Comparison of ENCODE assay signal across 8 mouse cellular contexts in genomic region chr1:182539023-182539940, GRCm38 (mm10). TPM values are rescaled to one million over a fixed set of nuclear protein-coding genes. Genes with fewer than 3 reads are reported as not detected.
A peak's percentile ranks its signal among the peaks of the same experiment; 100 is the strongest.
DNase-seq lines count a peak whose midpoint lies in the region; ATAC-seq and TF ChIP-seq lines count a peak whose summit lies in the region.

No protein-coding gene starts in this region.

- no peak for TF ChIP-seq EP300 in ES-Bruce4 (IDR thresholded peaks at IDR 0.05; ENCODE audit: insufficient read depth, low read depth, low read length)
- TF ChIP-seq EP300 in liver, embryonic 14.5 days (IDR thresholded peaks at IDR 0.05; ENCODE audit: low read depth) = no peak

- intact Hi-C loops in heart, postnatal 10 days (cut with DNase I) = loop anchor here (1.0 to 5.0 kb wide), 4 partner anchors 22 to 397 kb away; partner anchors contain the start of gene Capn2

- H3K36me3 ChIP-seq in ES-Bruce4 (ENCODE audit: control insufficient read depth, insufficient read depth, low read length, poor library complexity, severe bottlenecking) = no peaks in the 10 kb centered on the region
- no peaks in the 10 kb centered on the region for H3K36me3 ChIP-seq in forebrain, embryonic 12.5 days (replicated peaks)
- H3K36me3 ChIP-seq in liver, embryonic 14.5 days (replicated peaks; ENCODE audit: control insufficient read depth, insufficient read depth, low read depth) = no peaks in the 10 kb centered on the region

- DNase-seq in c-Kit-positive CD71-positive TER-119-negative erythroid progenitor cells, embryonic 14.5 days (ENCODE audit: low read depth) = peak; percentile 71
- DNase-seq in heart, postnatal 10 days = peak; percentile 84 to 89
- peak; percentile 80 to 89 for DNase-seq in kidney, postnatal 36 days
- DNase-seq in liver, embryonic 14.5 days (ENCODE audit: low read depth in 3 of 3, low spot score in 3 of 3) = peak; percentile 49 to 61 (median 57)
- DNase-seq in neural tube, embryonic 10.5 days (ENCODE audit: extremely low spot score, low spot score) = peak; percentile 63
- DNase-seq in telencephalon, adult 2 months (ENCODE audit: low read depth, low spot score) = peak; percentile 87

- H3K27me3 ChIP-seq in ES-Bruce4 (ENCODE audit: control insufficient read depth, insufficient read depth, low read length, poor library complexity, severe bottlenecking) = no peaks in the 10 kb centered on the region
- H3K27me3 ChIP-seq in forebrain, embryonic 12.5 days = 0 out of 2 replicates have a peak, but pooled peaks cover 4% of the 10 kb centered on the region
- H3K27me3 ChIP-seq in liver, embryonic 14.5 days (ENCODE audit: control insufficient read depth, insufficient read depth, low read length) = no peaks in the 10 kb centered on the region

- H3K9me3 ChIP-seq in ES-Bruce4 (replicated peaks; ENCODE audit: control insufficient read depth, insufficient read depth, low read length, poor library complexity, severe bottlenecking) = no peaks in the 10 kb centered on the region
- H3K9me3 ChIP-seq in forebrain, embryonic 12.5 days = no peaks in the 10 kb centered on the region
- no peaks in the 10 kb centered on the region for H3K9me3 ChIP-seq in liver, embryonic 14.5 days (ENCODE audit: control insufficient read depth, low read length)

- 17% methylated on average over 9 of the region's 9 CpGs for WGBS in forebrain, embryonic 12.5 days
- 17% methylated on average over 9 of the region's 9 CpGs for WGBS in liver, embryonic 14.5 days (ENCODE audit: insufficient replicate concordance)

- H3K4me3 ChIP-seq in ES-Bruce4 (ENCODE audit: low read depth, low read length) = peak overlapping the region; percentile 56
- H3K4me3 ChIP-seq in forebrain, embryonic 12.5 days (replicated peaks) = peak overlapping the region; percentile 37
- H3K4me3 ChIP-seq in liver, embryonic 14.5 days (ENCODE audit: insufficient read depth in 1 of 2, low read depth in 2 of 2, low read length in 2 of 2) = peak overlapping the region; percentile 21 to 53; a peak in 2 of 4 replicates

- H3K4me1 ChIP-seq in ES-Bruce4 (ENCODE audit: control insufficient read depth, insufficient read depth, low read length) = no peaks in the 10 kb centered on the region
- no peaks in the 10 kb centered on the region for H3K4me1 ChIP-seq in forebrain, embryonic 12.5 days
- H3K4me1 ChIP-seq in liver, embryonic 14.5 days (replicated peaks; ENCODE audit: control insufficient read depth in 2 of 2, insufficient read depth in 2 of 2, low read length in 1 of 2) = peaks cover 0 to 2% of the 10 kb centered on the region in 2 experiments; a peak in 1 of 4 replicates

- H3K27ac ChIP-seq in ES-Bruce4 (ENCODE audit: insufficient read depth, low read length) = no peak overlapping the region
- H3K27ac ChIP-seq in forebrain, embryonic 12.5 days = no peak overlapping the region
- H3K27ac ChIP-seq in liver, embryonic 14.5 days = no peak overlapping the region

- H3K4me2 ChIP-seq in forebrain, embryonic 12.5 days = peak overlapping the region; percentile 58
- H3K4me2 ChIP-seq in liver, embryonic 14.5 days (ENCODE audit: low read depth) = peak overlapping the region; percentile 52

- H3K9ac ChIP-seq in ES-Bruce4 (ENCODE audit: low read depth, poor library complexity, severe bottlenecking) = 0 out of 2 replicates have a peak overlapping the region, but pooled peaks have one; percentile 12
- H3K9ac ChIP-seq in forebrain, embryonic 12.5 days = peak overlapping the region; percentile 64
- peak overlapping the region; percentile 23 for H3K9ac ChIP-seq in liver, embryonic 14.5 days (replicated peaks)

- peak; percentile 53 for TF ChIP-seq CTCF in ES-Bruce4 (IDR thresholded peaks at IDR 0.05; ENCODE audit: low read depth, low read length)
- peak; percentile 59 for TF ChIP-seq CTCF in liver, embryonic 14.5 days (IDR thresholded peaks at IDR 0.05; ENCODE audit: low read depth)

- peak; percentile 94 for ATAC-seq in forebrain, embryonic 12.5 days (ENCODE audit: low FRiP score)
- ATAC-seq in liver, embryonic 14.5 days (ENCODE audit: insufficient read depth) = peak; percentile 47; the same call in 1 of the 2 replicates

- no peak for TF ChIP-seq POLR2A in ES-Bruce4 (IDR thresholded peaks at IDR 0.05; ENCODE audit: insufficient read depth, low read length)

RNA-seq across cellular contexts. Expression of gene Capn2, which starts 21.9 kb away (rescaled TPM):
- 60.5 and 61.1 TPM in 2 replicates for polyA plus RNA-seq in ES-Bruce4 (2011; ENCODE audit: insufficient read depth, insufficient read length, low read depth, missing spikeins)
- 91.6 and 95.6 TPM in 2 replicates for polyA plus RNA-seq in forebrain, embryonic 12.5 days (2016; fragmentation: Nextera tagmentation; extraction: Ambion mirVana)
- total RNA-seq in heart, postnatal 10 days (2021) = 10 to 100 TPM; 87.8 to 91.2 TPM
- 6.5 and 9.8 TPM in 2 replicates for polyA plus RNA-seq in liver, embryonic 14.5 days (2012; rRNA removed)
- 13.6 and 16.4 TPM in 2 replicates for polyA plus RNA-seq in liver, embryonic 14.5 days (2014; fragmentation: Nextera tagmentation; extraction: Ambion mirVana)

RNA-seq across cellular contexts. Expression of gene Capn8, which starts 25.5 kb away (rescaled TPM):
- 0.24 TPM in 1 of 2 replicates, not detected in the other for polyA plus RNA-seq in ES-Bruce4 (2011; ENCODE audit: insufficient read depth, insufficient read length, low read depth, missing spikeins)
- polyA plus RNA-seq in forebrain, embryonic 12.5 days (2016; fragmentation: Nextera tagmentation; extraction: Ambion mirVana) = 0.08 and 0.10 TPM in 2 replicates
- not detected for total RNA-seq in heart, postnatal 10 days (2021)
- 0.01 TPM in 1 of 2 replicates, not detected in the other for polyA plus RNA-seq in liver, embryonic 14.5 days (2012; rRNA removed)
- polyA plus RNA-seq in liver, embryonic 14.5 days (2014; fragmentation: Nextera tagmentation; extraction: Ambion mirVana) = not detected in 2 replicates

Comparison
In these comparisons a context has a peak if more than half of its experiments do, and no peak if none do; other contexts are left out.
1. H3K9ac ChIP-seq: peak in every context shown above with its lines; median percentile 64 in forebrain, embryonic 12.5 days; 23 in liver, embryonic 14.5 days; 12 in ES-Bruce4.